ENCODE assay signal across 19 mouse cellular contexts in the genomic region with DNA sequence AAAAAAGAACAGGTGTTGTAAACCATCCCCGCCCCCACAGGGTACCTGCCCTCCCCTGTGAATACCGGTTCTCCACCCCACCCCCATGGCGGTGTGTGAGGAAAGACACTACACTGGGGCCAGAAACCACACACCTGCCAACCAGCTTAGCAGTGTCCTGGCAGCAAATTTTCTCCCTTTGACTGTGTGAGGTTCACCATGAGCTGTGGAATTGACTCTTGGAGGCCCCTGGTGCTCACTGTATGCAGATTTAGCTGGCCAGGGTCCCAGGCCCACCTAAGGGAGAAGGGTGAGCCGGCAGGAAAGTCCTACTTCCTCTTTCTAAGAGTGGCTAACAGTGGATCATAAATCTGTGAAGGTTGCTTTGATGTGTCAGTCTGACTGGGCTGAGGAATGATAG. TPM values are rescaled to one million over a fixed set of nuclear protein-coding genes. Genes with fewer than 3 reads are reported as not detected.
DNase-seq lines count a peak whose midpoint lies in the region; ATAC-seq and TF ChIP-seq lines count a peak whose summit lies in the region.
"Had no signal": no experiment of that assay in that cellular context is flagged by ENCODE, and none has a peak within 500 bp of the region (broad histone marks: within the 10 kb centered on the region; RNA-seq: fewer than 3 reads in every experiment).

No protein-coding gene starts in this region.

- H3K9me3 ChIP-seq in CH12.LX (replicated peaks; ENCODE audit: low read length) = no peaks in the 10 kb centered on the region
- H3K9me3 ChIP-seq: embryonic facial prominence, embryonic 13.5 days; heart, embryonic 10.5 days; hindbrain, embryonic 13.5 days had no signal

- H3K79me2 ChIP-seq in CH12.LX (replicated peaks; ENCODE audit: control insufficient read depth, extremely low read depth, insufficient read depth, poor library complexity, severe bottlenecking) = no peaks in the 10 kb centered on the region

- DNase-seq in kidney, postnatal 10 days = peak; percentile 27
- DNase-seq in kidney, adult 8-10 months = no peak
- DNase-seq in CH12.LX (ENCODE audit: extremely low read depth) = peak; percentile 74
- DNase-seq in heart, postnatal 25 days (ENCODE audit: low spot score) = no peak
- DNase-seq in layer of hippocampus, adult 11-12 months (ENCODE audit: low spot score) = no peak
- no peak for DNase-seq in layer of hippocampus, adult 2 months (ENCODE audit: low spot score in 2 of 2)
- DNase-seq: adrenal gland, adult 2 months; kidney, adult 11 months; lung, adult 2 months; right cerebral cortex, postnatal 14 days; spleen, adult 18-20 months had no signal

- H3K4me1 ChIP-seq in CH12.LX (ENCODE audit: control insufficient read depth in 1 of 2, insufficient read depth in 2 of 2) = peaks cover 32 to 57% of the 10 kb centered on the region in 2 experiments

- intact Hi-C loops in heart, postnatal 25 days (cut with DNase I) = loop anchor here (5.0 kb wide), 1 partner anchor 136 kb away; no protein-coding TSS in a partner anchor

- H3K9ac ChIP-seq in CH12.LX (ENCODE audit: insufficient read depth, low read depth) = no peak overlapping the region
- H3K9ac ChIP-seq: embryonic facial prominence, embryonic 13.5 days; hindbrain, embryonic 13.5 days had no signal

- no peak overlapping the region for H3K27ac ChIP-seq in CH12.LX (ENCODE audit: insufficient read depth, low read depth)
- H3K27ac ChIP-seq in layer of hippocampus, adult 2 months = no peak overlapping the region
- H3K27ac ChIP-seq: embryonic facial prominence, embryonic 13.5 days; heart, embryonic 10.5 days; hindbrain, embryonic 13.5 days had no signal

- in situ Hi-C loops in CH12.LX (cut with MboI; ENCODE audit: low pct_ligation_motif_present, low pct_unique_long_range_greater_than_20kb, low sequenced_read_pairs) = loop anchor here (25.0 kb wide), 1 partner anchor 141 kb away; a partner anchor contains a TSS

- no peak overlapping the region for H3K4me3 ChIP-seq in CH12.LX (replicated peaks in 1 of 3; ENCODE audit: low read depth in 2 of 3, low read length in 2 of 3, poor library complexity in 1 of 3)
- no peak overlapping the region for H3K4me3 ChIP-seq in layer of hippocampus, adult 2 months
- H3K4me3 ChIP-seq: embryonic facial prominence, embryonic 13.5 days; heart, embryonic 10.5 days; hindbrain, embryonic 13.5 days had no signal

- dilution Hi-C loops in CH12.LX (cut with MboI; ENCODE audit: extremely low pct_ligation_motif_present, extremely low pct_unique_long_range_greater_than_20kb, low sequenced_read_pairs) = no loop called here

- peak; percentile 84 for TF ChIP-seq EP300 in CH12.LX (IDR thresholded peaks at IDR 0.05; ENCODE audit: low read length)

- no peaks in the 10 kb centered on the region for H3K36me3 ChIP-seq in CH12.LX (replicated peaks in 1 of 2; ENCODE audit: control insufficient read depth in 1 of 2, insufficient read depth in 1 of 2, low read length in 1 of 2)
- H3K36me3 ChIP-seq: embryonic facial prominence, embryonic 13.5 days; heart, embryonic 10.5 days; hindbrain, embryonic 13.5 days had no signal

- TF ChIP-seq POLR2A in CH12.LX (IDR thresholded peaks at IDR 0.05; ENCODE audit: low read depth, low read length) = no peak

- peak overlapping the region; percentile 8; the same call in 1 of the 2 replicates for H3K4me2 ChIP-seq in CH12.LX (ENCODE audit: insufficient read depth, low read depth, poor library complexity, severe bottlenecking)
- H3K4me2 ChIP-seq: embryonic facial prominence, embryonic 13.5 days; hindbrain, embryonic 13.5 days had no signal

- TF ChIP-seq CTCF in CH12.LX (conservative IDR thresholded peaks at IDR 0.05 in 1 of 2, IDR thresholded peaks at IDR 0.05 in 1 of 2; ENCODE audit: low read depth in 2 of 2, low read length in 2 of 2) = no peak
- no peak for TF ChIP-seq CTCF in layer of hippocampus, adult 2 months (conservative IDR thresholded peaks at IDR 0.05)

- no peak for TF ChIP-seq RAD21 in CH12.LX (IDR thresholded peaks at IDR 0.05; ENCODE audit: low read depth, low read length)

- peak; percentile 90 to 91 for ATAC-seq in hematopoietic stem cell, adult 5-6 weeks (replicated peaks in 1 of 2; ENCODE audit: insufficient read depth in 1 of 2, low FRiP score in 2 of 2, low TSS enrichment in 1 of 2, low read depth in 1 of 2, poor library complexity in 2 of 2, severe bottlenecking in 2 of 2)
- ATAC-seq in megakaryocyte, adult 5-6 weeks (ENCODE audit: poor library complexity, severe bottlenecking) = 0 out of 2 replicates have a peak, but pooled peaks have one; percentile 33
- ATAC-seq: forebrain, embryonic 14.5 days; midbrain, embryonic 16.5 days had no signal

- H3K27me3 ChIP-seq in CH12.LX (replicated peaks) = no peaks in the 10 kb centered on the region
- H3K27me3 ChIP-seq: embryonic facial prominence, embryonic 13.5 days; hindbrain, embryonic 13.5 days had no signal

TF ChIP-seq in CH12.LX, 34 proteins besides CTCF, POLR2A, EP300 and RAD21:
- TF ChIP-seq ELF1 (IDR thresholded peaks at IDR 0.05; ENCODE audit: low read depth, low read length) (no peak), RCOR1 (conservative IDR thresholded peaks at IDR 0.05; ENCODE audit: low read depth, low read length) (peak; percentile 77; the same call in 1 of the 2 replicates), MAX (IDR thresholded peaks at IDR 0.05; ENCODE audit: low read length) (no peak), GABPA (IDR thresholded peaks at IDR 0.05; ENCODE audit: insufficient replicate concordance, low read depth, low read length) (no peak), TCF12 (IDR thresholded peaks at IDR 0.05; ENCODE audit: low read depth, low read length) (peak; percentile 83), KAT2A (IDR thresholded peaks at IDR 0.05; ENCODE audit: insufficient replicate concordance, low read length) (no peak), UBTF (IDR thresholded peaks at IDR 0.05; ENCODE audit: low read depth, low read length) (no peak), ZKSCAN1 (IDR thresholded peaks at IDR 0.05; ENCODE audit: borderline replicate concordance, low read depth, low read length) (no peak), HCFC1 (IDR thresholded peaks at IDR 0.05; ENCODE audit: low read depth, low read length) (no peak), JUND (conservative IDR thresholded peaks at IDR 0.05; ENCODE audit: low read depth, low read length) (0 out of 2 replicates have a peak, but pooled peaks have one; percentile 9), MAZ (IDR thresholded peaks at IDR 0.05; ENCODE audit: low read depth, low read length) (peak; percentile 72; the same call in 1 of the 2 replicates), CHD2 (IDR thresholded peaks at IDR 0.05; ENCODE audit: low read length) (peak; percentile 82; the same call in 1 of the 2 replicates), ETS1 (conservative IDR thresholded peaks at IDR 0.05; ENCODE audit: low read depth, low read length) (peak; percentile 61), POLR2AphosphoS2 (IDR thresholded peaks at IDR 0.05; ENCODE audit: low read depth, low read length) (no peak), USF1 (IDR thresholded peaks at IDR 0.05; ENCODE audit: low read depth, low read length) (no peak), ZC3H11A (IDR thresholded peaks at IDR 0.05; ENCODE audit: low read depth, low read length) (no peak), JUN (IDR thresholded peaks at IDR 0.05; ENCODE audit: insufficient read depth, low read depth, low read length) (0 out of 2 replicates have a peak, but pooled peaks have one; percentile 19), NRF1 (IDR thresholded peaks at IDR 0.05; ENCODE audit: low read depth, low read length) (no peak), ZNF384 (IDR thresholded peaks at IDR 0.05; ENCODE audit: low read depth, low read length) (no peak), TBP (conservative IDR thresholded peaks at IDR 0.05; ENCODE audit: low read depth, low read length) (no peak), SMC3 (IDR thresholded peaks at IDR 0.05; ENCODE audit: low read depth, low read length) (peak; percentile 14), E2F4 (IDR thresholded peaks at IDR 0.05; ENCODE audit: insufficient replicate concordance, low read depth, low read length) (no peak), USF2 (conservative IDR thresholded peaks at IDR 0.05; ENCODE audit: low read depth, low read length) (no peak), SIN3A (IDR thresholded peaks at IDR 0.05; ENCODE audit: low read length) (0 out of 2 replicates have a peak, but pooled peaks have one; percentile 31), MYC (IDR thresholded peaks at IDR 0.05; ENCODE audit: low read depth, low read length) (0 out of 2 replicates have a peak, but pooled peaks have one; percentile 27), CHD1 (IDR thresholded peaks at IDR 0.05; ENCODE audit: low read depth, low read length) (no peak), ZMIZ1 (IDR thresholded peaks at IDR 0.05; ENCODE audit: low read depth, low read length) (no peak), MEF2A (IDR thresholded peaks at IDR 0.05; ENCODE audit: borderline replicate concordance, low read depth, low read length) (peak; percentile 55), BHLHE40 (IDR thresholded peaks at IDR 0.05; ENCODE audit: low read depth, low read length) (peak; percentile 81), MXI1 (IDR thresholded peaks at IDR 0.05; ENCODE audit: low read depth, low read length) (peak; percentile 33; the same call in 1 of the 2 replicates), NELFE (IDR thresholded peaks at IDR 0.05; ENCODE audit: low read depth, low read length) (no peak), PAX5 (IDR thresholded peaks at IDR 0.05; ENCODE audit: low read length) (no peak), MAFK (IDR thresholded peaks at IDR 0.05; ENCODE audit: insufficient replicate concordance, low read length) (no peak), IRF4 (IDR thresholded peaks at IDR 0.05; ENCODE audit: low read depth, low read length) (peak; percentile 87)
TF ChIP-seq in CH12.LX: peak in this region for 14.

RNA-seq across cellular contexts. Expression of a gene that starts 53.9 kb away (rescaled TPM):
- total RNA-seq in CH12.LX (2012; rRNA removed) = 0.04 TPM in 1 of 2 replicates, not detected in the other
- total RNA-seq in CH12.LX (2014; rRNA removed) = not detected in 2 replicates
- polyA plus RNA-seq in CH12.LX (2012; ENCODE audit: insufficient read length, low read depth) = 0.14 TPM in 1 of 2 replicates, not detected in the other
- total RNA-seq in hematopoietic stem cell, adult 5-6 weeks (2017) = not detected in 2 replicates
- total RNA-seq in megakaryocyte, adult 5-6 weeks (2015) = not detected in 2 replicates
- total RNA-seq in megakaryocyte, adult 5-6 weeks (2017) = not detected in 2 replicates
- total RNA-seq in heart, postnatal 25 days (2021) = under 1 TPM; 0.52 to 0.53 TPM
- total RNA-seq in layer of hippocampus, adult 2 months (2021) = not detected
- total RNA-seq: layer of hippocampus, adult 18-20 months had no signal
- polyA plus RNA-seq: adrenal gland, adult 2 months; forebrain, embryonic 14.5 days; hindbrain, embryonic 13.5 days; midbrain, embryonic 16.5 days had no signal

Comparison
In these comparisons a context has a peak if more than half of its experiments do, and no peak if none do; other contexts are left out.
1. DNase-seq: peak in kidney, postnatal 10 days (single experiment) and CH12.LX (single experiment); none in kidney, adult 8-10 months (0 of 2), heart, postnatal 25 days (single experiment), layer of hippocampus, adult 11-12 months (single experiment) and layer of hippocampus, adult 2 months (0 of 2).